In genomic region chr1:135381560-135381959, GRCm38 (mm10) we compare ENCODE assay signal across 11 mouse cellular contexts. TPM values are rescaled to one million over a fixed set of nuclear protein-coding genes. Genes with fewer than 3 reads are reported as not detected.
DNase-seq lines count a peak whose midpoint lies in the region; ATAC-seq and TF ChIP-seq lines count a peak whose summit lies in the region.
"Not testable (repeated sequence)": the region's sequence is repeated elsewhere in the genome, so short reads cannot be mapped to it uniquely, and the experiment has no call there.
"Had no signal": no experiment of that assay in that cellular context is flagged by ENCODE, and none has a peak within 500 bp of the region (broad histone marks: within the 10 kb centered on the region; RNA-seq: fewer than 3 reads in every experiment).

No protein-coding gene starts in this region.

- H3K4me3 ChIP-seq in forebrain, postnatal 0 days (ENCODE audit: low read depth, low read length); kidney, adult 2 months (ENCODE audit: insufficient read depth, low read depth, low read length); layer of hippocampus, adult 2 months; lung, postnatal 0 days (ENCODE audit: low read depth, low read length); small intestine, adult 2 months (ENCODE audit: low read depth, low read length): not testable (repeated sequence)

- not testable (repeated sequence) for H3K4me2 ChIP-seq in forebrain, postnatal 0 days (ENCODE audit: low read depth); lung, postnatal 0 days (replicated peaks; ENCODE audit: low read depth, low read length)

- H3K36me3 ChIP-seq in forebrain, postnatal 0 days (ENCODE audit: insufficient read depth): peaks cover 46% of the 10 kb centered on the region
- not testable (repeated sequence) for H3K36me3 ChIP-seq in kidney, adult 2 months (ENCODE audit: control insufficient read depth, insufficient read depth, low read length)
- H3K36me3 ChIP-seq in lung, postnatal 0 days (ENCODE audit: insufficient read depth, low read length): peaks cover 17% of the 10 kb centered on the region; the same call in 1 of the 2 replicates
- peaks cover 21% of the 10 kb centered on the region for H3K36me3 ChIP-seq in small intestine, adult 2 months (ENCODE audit: control insufficient read depth, insufficient read depth, low read length)

- 64% methylated on average over 6 of the region's 6 CpGs for WGBS in forebrain, postnatal 0 days
- WGBS in kidney, adult 2 months: 77% methylated on average over 6 of the region's 6 CpGs
- WGBS in lung, postnatal 0 days: 60% methylated on average over 6 of the region's 6 CpGs
- 75% methylated on average over 6 of the region's 6 CpGs for WGBS in small intestine, adult 2 months

- not testable (repeated sequence) for H3K27me3 ChIP-seq in forebrain, postnatal 0 days (ENCODE audit: insufficient read depth, low read length); kidney, adult 2 months (replicated peaks; ENCODE audit: control insufficient read depth, insufficient read depth, low read length); lung, postnatal 0 days (replicated peaks; ENCODE audit: insufficient read depth, low read length); small intestine, adult 2 months (ENCODE audit: control insufficient read depth, insufficient read depth, low read length)

- not testable (repeated sequence) for H3K27ac ChIP-seq in forebrain, postnatal 0 days (ENCODE audit: low read depth, low read length); kidney, adult 2 months (ENCODE audit: insufficient read depth, low read depth, low read length); lung, postnatal 0 days (ENCODE audit: low read length); small intestine, adult 2 months (ENCODE audit: insufficient read depth, low read depth, low read length)
- H3K27ac ChIP-seq in layer of hippocampus, adult 2 months: peak overlapping the region; percentile 89

- not testable (repeated sequence) for H3K4me1 ChIP-seq in forebrain, postnatal 0 days (ENCODE audit: insufficient read depth); kidney, adult 2 months (ENCODE audit: control insufficient read depth, insufficient read depth, low read length); lung, postnatal 0 days (ENCODE audit: insufficient read depth, low read depth, low read length); small intestine, adult 2 months (ENCODE audit: control insufficient read depth, insufficient read depth, insufficient read length, low read length)

- ATAC-seq in forebrain, postnatal 0 days; lung, postnatal 0 days: not testable (repeated sequence)

- peak; percentile 59 for TF ChIP-seq CTCF in forebrain, postnatal 0 days (IDR thresholded peaks at IDR 0.05; ENCODE audit: low read depth)
- TF ChIP-seq CTCF in kidney, adult 2 months (conservative IDR thresholded peaks at IDR 0.05; ENCODE audit: insufficient read depth, insufficient read length, low read depth, low read length): peak; percentile 21; the same call in 1 of the 2 replicates
- TF ChIP-seq CTCF in layer of hippocampus, adult 2 months (conservative IDR thresholded peaks at IDR 0.05): peak; percentile 76
- peak; percentile 60 for TF ChIP-seq CTCF in lung, postnatal 0 days (IDR thresholded peaks at IDR 0.05)
- peak; percentile 36; the same call in 1 of the 2 replicates for TF ChIP-seq CTCF in small intestine, adult 2 months (IDR thresholded peaks at IDR 0.05; ENCODE audit: extremely low read depth, insufficient read length, insufficient replicate concordance, low read depth, low read length)

- peak; percentile 19 for DNase-seq in B cell, adult 2 months
- peak; percentile 17 for DNase-seq in cerebellum, adult 8-10 months
- DNase-seq in forebrain, postnatal 0 days; layer of hippocampus, adult 2 months (ENCODE audit: low spot score in 2 of 2); lung, postnatal 0 days (ENCODE audit: low spot score): not testable (repeated sequence)
- DNase-seq in kidney, adult 2 months: peak; percentile 39
- peak; percentile 50 for DNase-seq in thymus, postnatal 4 days

- TF ChIP-seq POLR2A in kidney, adult 2 months (IDR thresholded peaks at IDR 0.05; ENCODE audit: low read depth, low read length); small intestine, adult 2 months (IDR thresholded peaks at IDR 0.05; ENCODE audit: low read depth, low read length): not testable (repeated sequence)

- not testable (repeated sequence) for H3K9me3 ChIP-seq in forebrain, postnatal 0 days (ENCODE audit: low read length); lung, postnatal 0 days (ENCODE audit: low read length)

- not testable (repeated sequence) for TF ChIP-seq EP300 in lung, postnatal 0 days (IDR thresholded peaks at IDR 0.05)

- not testable (repeated sequence) for H3K9ac ChIP-seq in forebrain, postnatal 0 days; lung, postnatal 0 days (replicated peaks; ENCODE audit: low read depth)

RNA-seq across cellular contexts. Expression of gene Shisa4, which starts 6.5 kb away (rescaled TPM):
- total RNA-seq in forebrain, postnatal 0 days (2014; rRNA removed): 80.9 and 98.2 TPM in 2 replicates
- 97.6 and 120 TPM in 2 replicates for polyA plus RNA-seq in forebrain, postnatal 0 days (2015; fragmentation: Nextera tagmentation; extraction: Ambion mirVana)
- 21.1 and 22.6 TPM in 2 replicates for polyA plus RNA-seq in kidney, adult 2 months (2012; rRNA removed)
- 100 to 1,000 TPM; 121 TPM for total RNA-seq in layer of hippocampus, adult 2 months (2021)
- 19.2 and 20.0 TPM in 2 replicates for polyA plus RNA-seq in lung, postnatal 0 days (2015; fragmentation: Nextera tagmentation; extraction: Ambion mirVana)
- 3.9 and 6.5 TPM in 2 replicates for polyA plus RNA-seq in small intestine, adult 2 months (2012; rRNA removed)
- total RNA-seq: granulocyte monocyte progenitor cell, adult 5-6 weeks; megakaryocyte-erythroid progenitor cell, adult 5-6 weeks; neutrophil, adult 5-6 weeks had no signal

RNA-seq across cellular contexts. Expression of gene Ipo9, which starts 48.7 kb away (rescaled TPM):
- 85.2 and 95.0 TPM in 2 replicates for total RNA-seq in forebrain, postnatal 0 days (2014; rRNA removed)
- polyA plus RNA-seq in forebrain, postnatal 0 days (2015; fragmentation: Nextera tagmentation; extraction: Ambion mirVana): 53.1 and 76.6 TPM in 2 replicates
- 58.3 and 73.9 TPM in 2 replicates for polyA plus RNA-seq in kidney, adult 2 months (2012; rRNA removed)
- total RNA-seq in layer of hippocampus, adult 2 months (2021): 100 to 1,000 TPM; 146 to 154 TPM
- polyA plus RNA-seq in lung, postnatal 0 days (2015; fragmentation: Nextera tagmentation; extraction: Ambion mirVana): 26.1 and 30.7 TPM in 2 replicates
- polyA plus RNA-seq in small intestine, adult 2 months (2012; rRNA removed): 20.8 and 28.8 TPM in 2 replicates

RNA-seq across cellular contexts. Expression of gene Lmod1, which starts 57.0 kb away (rescaled TPM):
- total RNA-seq in forebrain, postnatal 0 days (2014; rRNA removed): 0.31 and 0.52 TPM in 2 replicates
- polyA plus RNA-seq in forebrain, postnatal 0 days (2015; fragmentation: Nextera tagmentation; extraction: Ambion mirVana): 0.21 TPM in 2 replicates
- 2.6 and 3.8 TPM in 2 replicates for polyA plus RNA-seq in kidney, adult 2 months (2012; rRNA removed)
- under 1 TPM; 0.39 to 0.61 TPM for total RNA-seq in layer of hippocampus, adult 2 months (2021)
- polyA plus RNA-seq in lung, postnatal 0 days (2015; fragmentation: Nextera tagmentation; extraction: Ambion mirVana): 2.6 and 2.8 TPM in 2 replicates
- 13.3 and 16.0 TPM in 2 replicates for polyA plus RNA-seq in small intestine, adult 2 months (2012; rRNA removed)
- total RNA-seq: granulocyte monocyte progenitor cell, adult 5-6 weeks; megakaryocyte-erythroid progenitor cell, adult 5-6 weeks; neutrophil, adult 5-6 weeks had no signal

Comparison
In these comparisons a context has a peak if more than half of its experiments do, and no peak if none do; other contexts are left out.
1. CTCF ChIP-seq: peak in every context shown above with its lines; median percentile 76 in layer of hippocampus, adult 2 months; 60 in lung, postnatal 0 days; 59 in forebrain, postnatal 0 days; 36 in small intestine, adult 2 months; 21 in kidney, adult 2 months.